Mouse (Mus musculus) kidney, adult 18-20 months (tissue): Measurements from ENCODE around the gene Tmprss3.

Source experiments
- DNase-seq: peaks from one replicate; pipeline ENCODE4 v3.0.0; 2021

Gene Tmprss3

DNA sequence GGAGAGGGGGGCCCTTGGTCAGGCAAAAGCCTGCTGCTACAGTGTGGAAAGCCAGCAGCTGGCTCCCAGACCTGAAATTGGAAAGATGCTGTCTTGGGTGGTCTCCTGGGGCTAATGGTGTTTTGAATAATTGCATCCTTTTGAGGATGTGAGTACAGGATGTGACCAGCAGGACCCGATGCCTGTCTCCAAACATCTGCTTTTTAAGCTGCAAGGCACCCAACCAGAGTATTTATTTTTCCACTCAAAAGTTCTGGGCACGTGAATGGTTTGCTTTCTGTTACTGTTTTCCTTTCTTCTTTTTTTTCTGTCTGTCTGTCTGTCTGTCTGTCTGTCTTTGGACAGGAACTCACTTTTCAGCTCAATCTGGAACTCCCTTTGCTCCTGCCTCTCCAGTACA is 6.1 kb downstream of the Tmprss3 start:
- DNase-seq, result no peak

DNA sequence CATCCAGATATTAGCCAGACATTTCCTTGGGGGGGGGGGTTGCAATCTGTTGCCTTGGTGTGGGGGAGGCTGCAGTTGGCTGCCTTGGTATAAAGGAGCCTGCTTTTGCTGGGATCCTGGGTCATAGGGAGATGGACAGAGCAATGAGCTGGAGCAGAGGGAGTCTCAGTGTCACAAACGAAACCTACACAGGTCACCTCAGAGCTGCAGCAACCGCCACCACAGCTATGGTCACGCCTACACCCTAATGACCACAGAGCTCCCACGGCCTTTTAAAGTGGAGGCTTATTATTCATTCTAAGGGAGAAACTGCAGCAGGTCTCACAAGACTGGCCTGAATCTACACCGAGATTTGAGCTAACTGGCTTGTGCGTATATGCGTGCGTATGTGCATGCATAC is 7.0 kb downstream of the Tmprss3 start:
- no peak for DNase-seq

DNA sequence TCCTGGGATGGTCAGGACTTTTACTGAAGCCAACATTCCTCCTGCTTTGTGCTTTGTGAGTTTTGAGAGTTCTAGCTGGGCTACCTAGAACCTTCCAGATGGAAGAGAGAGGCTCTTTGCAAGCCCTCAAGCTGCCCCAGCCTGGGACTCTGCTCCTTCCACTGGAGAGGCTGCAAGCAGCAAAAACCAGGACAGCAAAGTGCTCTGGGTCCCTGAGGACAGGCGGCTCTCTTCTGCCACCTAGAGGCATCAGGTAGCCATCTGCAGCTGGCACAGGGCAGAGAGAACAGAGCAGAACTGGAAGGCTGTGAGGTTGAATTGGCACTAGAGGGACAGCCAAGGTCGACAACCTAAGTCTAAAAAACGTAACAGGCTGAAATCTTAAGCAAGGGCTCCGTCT is 11.4 kb downstream of the Tmprss3 start:
- peak; percentile 77 for DNase-seq

DNA sequence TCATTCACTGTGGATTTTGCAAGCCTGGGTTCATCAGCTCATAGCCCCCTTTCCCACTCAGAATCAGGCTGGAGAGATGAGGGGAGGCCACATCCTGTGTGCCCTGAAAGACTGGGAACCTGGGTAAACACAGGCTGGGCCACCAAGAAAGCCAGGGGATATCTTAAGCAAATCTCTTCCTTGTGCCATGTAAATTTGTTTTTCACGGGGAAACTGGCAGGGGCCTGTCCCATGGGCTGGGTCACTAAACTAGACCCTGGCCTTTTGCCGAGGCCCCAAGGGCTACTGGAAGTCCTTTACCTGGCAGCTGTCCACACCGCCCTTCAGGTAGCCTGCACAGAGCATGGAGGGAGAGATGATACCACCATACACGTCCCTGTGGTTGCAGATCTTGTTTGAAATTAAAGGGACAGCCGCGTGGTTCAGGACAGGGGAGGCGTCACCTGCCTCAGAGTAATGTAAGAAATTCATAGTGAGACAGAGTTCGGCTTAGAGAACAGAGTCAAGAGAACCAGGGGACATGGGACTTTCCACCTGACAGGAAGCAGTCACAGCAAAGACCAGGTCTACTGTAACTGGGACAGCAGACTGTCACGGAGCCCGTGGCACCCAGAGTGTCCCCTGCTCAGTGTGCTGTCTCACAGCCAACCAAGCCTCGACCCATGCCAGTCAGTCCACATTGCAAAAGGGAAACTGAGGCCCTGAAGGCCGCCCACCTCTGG is 14.3 kb downstream of the Tmprss3 start:
- DNase-seq, result no peak

DNA sequence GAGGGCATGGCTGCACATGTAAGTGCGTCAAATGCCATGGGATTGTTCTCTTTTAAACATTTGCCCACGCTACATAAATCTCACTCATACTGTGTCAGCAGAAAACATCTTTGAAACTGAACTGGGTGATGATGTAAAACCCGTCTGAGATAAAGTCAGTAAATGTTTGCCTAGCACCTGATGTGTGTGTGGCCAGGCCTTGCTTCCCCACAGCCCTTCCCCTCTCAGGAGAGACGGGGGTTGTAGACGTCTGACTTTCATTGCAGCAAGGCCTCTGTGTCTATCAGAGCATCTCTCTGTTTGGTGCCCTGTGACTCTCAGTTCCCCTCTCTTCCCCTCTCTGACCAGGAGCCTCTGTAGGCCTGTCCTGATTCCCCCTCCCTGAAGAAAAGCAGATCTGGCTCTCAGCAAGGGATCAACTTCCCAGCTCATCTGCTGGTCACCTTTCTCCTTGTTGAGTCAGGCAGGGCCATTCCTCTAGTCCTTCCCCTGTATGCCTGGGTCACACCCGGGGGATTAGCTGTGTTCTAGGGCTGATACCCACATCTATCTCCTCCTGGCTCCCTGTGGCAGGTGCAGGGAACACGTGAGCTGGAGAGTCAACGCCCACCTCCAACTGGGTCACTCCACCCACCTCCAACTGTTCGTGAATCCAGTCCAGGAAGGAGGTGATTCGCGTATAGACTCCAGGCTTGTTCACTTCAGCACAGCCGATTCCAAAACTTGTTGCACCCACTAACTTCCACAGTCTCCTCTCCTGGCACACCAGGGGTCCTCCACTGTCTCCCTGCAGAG is 15.4 kb downstream of the Tmprss3 start:
- no peak for DNase-seq

DNA sequence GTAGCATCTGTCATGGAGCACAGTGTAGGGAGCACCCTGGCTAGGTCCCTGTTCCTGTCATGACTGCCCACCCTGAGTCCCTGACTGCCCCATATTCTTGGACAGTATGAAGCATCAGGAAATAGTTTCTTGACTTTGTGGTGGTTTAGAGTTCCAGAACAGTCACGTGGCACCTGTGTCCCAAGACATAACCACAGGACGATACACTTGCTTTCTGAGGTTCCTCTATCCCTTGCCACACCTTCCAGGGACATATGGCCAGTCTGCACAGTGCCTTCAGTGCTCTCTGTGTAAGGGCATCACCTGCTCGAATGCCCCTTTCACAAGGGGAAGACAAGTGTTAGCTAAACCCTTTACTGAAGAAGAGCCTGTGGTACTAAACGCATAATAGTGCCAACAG is 17.3 kb downstream of the Tmprss3 start:
- DNase-seq, result no peak

DNA sequence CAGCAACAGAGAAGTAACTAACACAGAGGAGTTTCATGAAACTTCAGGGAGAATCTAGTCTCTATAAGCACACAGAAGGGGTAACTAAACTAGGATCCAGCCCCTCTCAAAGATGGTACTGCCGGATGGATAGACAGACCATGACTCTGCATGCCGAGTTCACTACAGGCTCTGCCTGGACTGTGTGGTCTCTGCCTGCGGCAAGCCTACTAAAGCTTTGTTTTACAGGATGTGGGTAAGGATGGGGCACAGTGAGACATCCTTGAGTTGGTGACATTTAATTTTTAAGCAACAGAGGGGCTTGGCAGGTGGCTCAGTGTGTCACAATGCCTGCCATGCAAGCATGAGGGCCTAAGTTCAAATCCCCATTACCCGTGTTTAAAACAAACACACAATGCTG is 22.5 kb downstream of the Tmprss3 start:
- no peak for DNase-seq

DNA sequence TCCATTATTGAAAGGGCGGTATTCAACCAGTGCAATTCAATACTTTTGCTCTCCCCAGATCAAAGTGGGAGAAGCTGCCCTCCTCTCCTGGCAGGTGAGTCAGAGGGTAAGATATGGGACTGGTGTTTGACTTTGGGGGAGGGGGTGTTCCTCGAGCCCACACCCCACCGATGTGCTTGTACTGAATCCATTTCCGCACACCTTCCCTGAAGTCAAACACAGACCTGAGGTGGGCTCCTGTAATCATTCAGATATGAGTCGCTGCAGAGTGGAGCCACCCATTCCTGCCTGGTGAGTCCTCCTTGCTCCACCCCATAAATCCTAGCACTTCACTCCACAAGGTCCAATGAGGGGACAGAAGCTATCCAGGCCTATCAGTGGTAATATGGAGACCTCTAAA is 29.0 kb downstream of the Tmprss3 start:
- DNase-seq, result no peak

DNA sequence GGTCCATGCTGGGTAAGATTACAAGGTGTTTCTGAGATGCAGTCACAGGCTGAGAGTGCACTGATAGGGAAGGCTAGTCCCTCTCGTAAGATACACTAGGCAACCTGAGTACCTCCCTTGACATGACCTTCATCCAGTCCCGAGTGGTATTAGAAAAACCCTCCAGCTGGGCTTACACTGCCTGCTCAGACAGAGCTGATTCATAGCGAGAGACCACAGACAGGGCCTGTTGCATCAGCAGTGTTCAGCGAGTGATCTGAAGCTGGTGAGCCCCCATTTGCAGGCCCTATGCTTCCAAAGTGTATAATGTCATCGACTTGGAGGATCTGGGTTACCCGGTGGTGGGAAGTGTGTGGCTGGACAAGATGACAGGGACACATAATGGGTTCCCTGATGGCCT is 33.6 kb downstream of the Tmprss3 start, which contains the start of gene Tff1:
TSS of gene Tff1 (minus strand) at position 151 of the 400 bp plus-strand sequence.
- DNase-seq, result no peak

DNA sequence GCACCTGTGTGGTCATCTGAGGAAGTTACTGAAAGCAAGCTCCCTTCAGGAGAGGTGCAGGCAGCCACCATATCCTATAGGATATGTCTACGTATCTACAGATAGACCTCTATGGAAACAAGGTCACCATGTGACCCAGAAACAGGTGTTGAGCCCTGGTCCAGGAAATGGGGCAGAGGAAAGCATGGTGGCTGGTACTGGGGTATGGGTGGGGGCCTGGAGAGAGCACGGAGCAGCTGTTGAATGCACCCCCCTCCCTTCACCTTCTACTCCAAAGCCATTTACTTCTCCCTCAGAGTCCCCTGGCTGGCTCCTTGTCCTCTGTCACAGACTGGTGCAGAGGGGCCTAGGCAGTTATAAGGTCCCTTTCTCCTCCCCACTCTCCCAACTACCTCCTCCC is 35.0 kb downstream of the Tmprss3 start:
- no peak for DNase-seq

DNA sequence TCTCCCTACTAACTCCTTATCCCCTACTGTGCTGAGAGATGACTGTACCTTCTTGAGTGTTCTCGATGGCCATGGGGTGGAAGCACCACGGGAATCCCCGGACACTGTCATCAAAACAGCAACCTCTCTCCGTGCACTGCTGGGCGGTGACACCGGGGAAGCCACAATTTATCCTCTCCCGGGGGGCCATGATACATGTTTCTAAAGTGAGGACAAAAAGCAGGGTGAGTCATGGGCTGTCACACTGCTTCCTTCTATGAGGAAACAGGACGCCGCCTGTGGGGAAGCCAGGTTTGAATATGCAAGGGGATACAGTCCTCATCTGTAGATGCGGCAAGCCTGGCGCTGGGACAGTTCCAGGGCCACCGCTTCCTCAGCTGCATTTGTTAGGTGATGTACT is 36.2 kb downstream of the Tmprss3 start:
- no peak for DNase-seq

DNA sequence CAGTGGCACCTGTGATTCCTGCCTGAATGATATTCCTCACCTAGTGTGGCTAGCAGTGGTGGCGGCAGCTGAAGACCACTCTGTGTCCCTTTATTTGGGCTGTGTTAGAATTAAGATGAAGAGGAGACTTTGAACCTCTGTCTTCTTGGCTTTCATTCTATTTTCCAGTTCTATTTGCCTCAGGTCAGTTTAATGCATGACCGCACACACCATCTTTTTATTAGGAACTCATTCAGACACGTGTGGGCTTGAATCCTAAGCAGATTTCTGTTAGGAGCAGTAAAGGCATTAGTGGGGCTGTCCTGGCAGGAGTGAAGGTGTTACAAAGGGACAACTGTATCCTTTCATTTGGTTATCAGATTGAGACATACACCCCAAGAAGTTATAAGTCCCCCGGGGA is 38.5 kb downstream of the Tmprss3 start:
- peak; percentile 17 for DNase-seq

DNA sequence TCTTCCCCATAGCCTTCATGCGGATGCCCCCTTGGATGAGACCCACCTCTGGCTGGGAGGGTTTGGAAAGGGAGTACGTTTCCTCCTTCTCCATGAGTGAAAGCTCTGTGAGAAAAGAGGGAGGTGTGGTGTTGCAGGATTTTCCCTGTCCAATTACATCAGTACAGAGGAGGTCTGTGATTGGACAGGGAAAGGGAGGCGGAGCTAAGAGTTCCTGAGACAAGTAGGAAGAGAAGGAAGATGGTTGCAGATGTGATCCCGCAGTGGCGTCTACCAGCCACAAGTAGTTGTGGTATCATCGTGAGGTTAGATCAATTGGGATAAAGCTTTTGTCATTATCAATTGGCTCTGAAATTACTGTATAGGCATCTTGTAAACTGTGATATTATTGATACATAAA is 40.9 kb downstream of the Tmprss3 start:
- DNase-seq, result no peak

DNA sequence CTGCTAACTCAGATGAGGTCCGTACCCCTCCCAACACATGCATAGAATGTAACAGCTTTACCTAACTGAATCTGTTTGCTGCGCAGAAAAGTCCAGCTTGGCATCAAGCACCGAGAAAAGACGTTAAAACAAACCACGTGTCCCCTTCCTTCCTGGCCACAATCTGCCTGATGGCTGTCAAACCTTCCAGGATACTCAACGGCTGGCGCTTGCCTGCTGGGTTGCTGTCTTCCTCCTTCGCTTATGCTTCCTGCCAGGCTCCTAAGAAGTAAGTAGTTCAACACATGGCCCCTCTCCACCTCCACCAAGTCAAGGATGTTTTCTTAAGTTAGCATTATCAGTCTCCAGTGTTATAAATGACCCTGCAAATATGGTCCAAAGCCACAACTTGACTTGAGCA is 45.0 kb downstream of the Tmprss3 start:
- DNase-seq, result peak; percentile 12

DNA sequence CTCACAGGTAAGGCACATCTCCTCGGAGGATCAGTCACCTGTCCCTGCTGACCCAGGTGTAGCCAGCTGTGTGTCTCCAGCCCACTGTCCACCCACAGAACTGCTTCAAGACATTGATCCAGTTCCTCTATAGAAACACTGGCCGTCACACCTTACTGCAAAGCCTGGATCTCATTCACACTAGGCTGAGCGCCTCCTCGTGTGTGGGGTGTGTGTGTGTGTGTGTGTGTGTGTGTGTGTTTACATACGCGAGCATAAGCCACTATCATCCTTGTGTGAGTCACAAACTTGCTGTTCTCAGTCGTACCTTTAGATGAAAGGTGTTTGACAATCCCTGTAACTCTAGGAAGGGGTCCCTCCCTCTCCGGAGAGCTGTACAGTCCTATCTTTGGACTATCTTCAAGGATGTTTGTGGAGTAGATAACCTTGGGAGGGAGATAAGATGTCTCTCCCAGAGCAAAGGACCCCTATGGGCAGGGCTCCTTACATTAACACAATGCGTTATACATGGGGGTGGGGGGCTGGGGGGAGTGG is 45.7 kb downstream of the Tmprss3 start:
- no peak for DNase-seq

DNA sequence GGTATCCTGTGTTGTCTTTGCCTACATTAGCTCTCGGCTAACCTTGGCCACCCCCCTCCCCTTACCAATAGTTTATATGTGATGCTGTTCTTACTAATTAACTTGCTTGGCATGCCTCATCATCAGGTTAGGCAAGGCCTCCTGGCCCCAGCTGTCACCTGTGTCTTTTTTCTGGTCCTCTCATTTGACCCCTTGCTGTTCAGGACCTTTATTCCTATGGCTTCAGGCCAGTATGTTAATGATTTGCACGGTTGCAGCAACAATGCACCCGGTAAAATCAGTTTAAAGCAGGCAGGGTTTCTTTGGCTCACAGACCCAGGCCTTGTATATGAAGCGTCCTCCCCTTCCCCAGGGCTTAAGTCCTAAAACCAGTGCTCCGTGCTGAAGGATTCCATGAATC is 46.3 kb downstream of the Tmprss3 start:
- DNase-seq, result peak; percentile 64

DNA sequence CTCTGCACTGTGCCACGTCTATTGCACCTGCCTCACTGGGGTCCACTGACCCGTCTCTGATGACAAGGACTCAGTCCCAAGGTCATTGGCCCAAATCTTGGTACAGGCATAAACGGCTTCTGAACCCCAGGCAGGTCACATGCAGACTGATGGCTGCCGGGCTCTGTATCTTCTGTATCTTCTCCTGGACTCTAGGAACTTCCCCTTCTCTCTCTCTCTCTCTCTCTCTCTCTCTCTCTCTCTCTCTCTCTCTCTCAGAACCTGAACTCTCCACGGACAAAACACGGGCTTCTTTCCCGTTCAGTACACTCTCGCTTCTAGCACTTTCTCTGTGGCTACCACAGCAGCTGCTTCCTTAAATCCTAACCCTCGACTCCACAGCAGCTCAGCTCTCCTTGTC is 52.8 kb downstream of the Tmprss3 start:
- DNase-seq, result no peak

DNA sequence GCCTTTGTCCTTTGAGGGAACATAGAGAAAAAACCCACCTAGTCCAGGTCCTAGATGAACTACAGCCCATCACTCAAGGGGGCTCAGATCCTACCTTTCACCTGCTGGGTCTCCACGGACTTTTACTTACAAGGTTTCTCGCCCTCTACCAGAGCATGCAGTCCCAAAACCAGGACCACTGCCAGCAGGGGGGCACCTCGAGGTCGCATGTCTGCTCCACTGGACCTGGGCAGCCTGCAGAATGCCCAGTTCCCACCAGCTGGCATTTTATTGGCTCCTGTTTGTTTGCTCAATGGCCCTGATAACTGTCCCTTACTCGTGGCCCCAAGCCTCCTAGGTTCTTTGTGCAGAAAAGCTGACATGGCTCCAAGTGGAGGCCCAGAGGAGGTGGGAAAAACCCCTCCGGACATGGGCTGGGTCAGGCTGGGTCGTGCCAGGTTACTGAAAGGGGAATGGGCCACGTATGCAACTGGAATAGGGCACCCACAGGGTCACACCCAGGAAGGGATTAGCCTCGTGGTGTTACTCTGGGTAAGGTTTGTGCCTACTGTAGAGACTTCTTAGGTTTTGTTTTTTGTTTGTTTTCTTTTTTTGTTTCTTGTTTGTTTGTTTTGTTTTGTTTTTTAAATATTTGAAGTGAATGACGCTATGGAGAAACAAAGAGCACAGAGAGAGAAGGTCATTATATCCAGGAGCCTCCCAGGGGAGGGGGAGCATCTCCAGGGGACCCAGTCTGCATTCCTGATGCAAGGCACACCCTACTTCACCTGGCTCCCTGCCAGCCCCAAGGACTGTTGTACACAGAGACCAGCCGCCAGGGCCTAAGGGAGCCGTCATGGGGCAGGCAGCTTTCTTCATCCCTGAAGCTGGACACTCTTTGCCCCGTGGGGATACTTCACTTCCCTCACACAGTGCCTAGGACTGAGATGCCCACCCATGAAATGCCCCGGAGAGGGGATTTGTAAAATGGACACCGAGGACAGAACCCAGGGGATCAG is 54.4 kb downstream of the Tmprss3 start, which contains the start of gene Tff2:
TSS of gene Tff2 (minus strand) at position 243 of the 998 bp plus-strand sequence.
- no peak for DNase-seq

DNA sequence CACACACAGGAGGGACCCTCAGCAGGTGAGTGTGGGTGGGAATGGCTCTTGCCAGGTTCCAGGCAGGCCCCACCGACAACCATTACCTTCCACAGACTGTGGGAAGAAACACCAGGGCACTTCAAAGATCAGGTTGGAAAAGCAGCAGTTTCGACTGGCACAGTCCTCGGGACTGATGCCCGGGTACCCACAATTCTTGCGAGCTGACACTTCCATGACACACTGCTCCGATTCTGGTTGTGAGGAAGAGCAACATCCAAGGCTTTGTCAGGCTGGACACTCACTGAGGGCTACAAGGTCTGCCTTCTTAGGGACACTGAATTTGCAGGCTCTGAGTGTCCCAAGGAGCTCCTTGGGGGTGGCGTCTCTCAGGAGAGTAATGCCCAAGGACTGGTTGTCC is 56.7 kb downstream of the Tmprss3 start:
- DNase-seq, result no peak

DNA sequence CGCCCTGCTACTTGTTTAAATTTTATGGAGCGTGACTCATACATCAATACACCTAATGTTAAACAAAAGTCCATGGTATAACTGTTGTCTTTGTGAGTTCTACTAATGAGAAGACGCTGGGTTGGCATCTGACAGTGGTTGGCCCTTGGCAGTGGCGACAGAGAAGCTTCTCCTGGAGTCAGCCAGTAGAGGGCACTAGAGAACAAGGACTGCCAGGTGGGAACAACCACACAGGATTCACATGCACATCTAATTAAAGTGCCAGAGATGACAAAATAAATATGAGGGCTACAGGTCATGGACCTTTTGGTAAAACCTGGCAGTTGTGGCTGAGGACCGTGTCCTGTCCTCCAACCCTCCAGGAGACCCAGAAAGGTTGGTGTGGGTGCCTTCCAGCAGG is 60.4 kb downstream of the Tmprss3 start:
- DNase-seq, result peak; percentile 58

DNA sequence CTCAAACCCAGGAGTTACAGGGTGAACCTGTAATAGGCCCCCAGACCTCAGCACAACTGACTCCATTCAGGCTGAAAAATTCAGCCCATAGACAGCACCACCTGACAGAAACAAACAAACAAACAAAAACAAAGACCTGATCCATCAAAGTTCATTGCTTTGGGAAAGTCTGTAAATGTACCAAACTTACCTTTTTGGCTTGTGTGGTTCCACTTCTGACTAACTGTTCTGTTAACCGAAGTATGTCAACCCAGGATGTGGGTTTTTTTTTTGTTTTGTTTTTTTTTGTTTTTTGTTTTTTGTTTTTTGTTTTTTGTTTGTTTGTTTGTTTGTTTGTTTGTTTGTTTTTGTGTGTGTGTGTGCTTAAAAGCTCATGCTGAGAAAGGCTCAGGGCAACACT is 62.0 kb downstream of the Tmprss3 start:
- no peak for DNase-seq

DNA sequence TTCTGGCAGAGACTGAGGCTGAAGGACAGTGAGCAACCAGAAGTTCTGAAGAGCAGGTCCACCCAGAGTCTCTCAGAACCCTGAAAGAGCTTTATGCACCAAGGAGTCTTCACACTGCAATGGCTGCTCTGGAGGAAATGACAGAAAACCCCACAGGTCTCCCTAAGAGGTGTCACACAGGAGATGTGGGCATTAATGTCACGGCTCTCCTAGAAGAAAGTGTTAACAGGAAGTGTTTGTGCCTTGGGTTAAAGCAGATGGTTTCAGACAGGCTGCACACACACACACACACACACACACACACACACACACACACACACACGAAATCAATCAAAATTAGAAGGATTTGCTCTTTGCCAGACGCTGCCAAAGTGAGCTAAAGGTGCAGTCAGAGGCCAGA is 62.5 kb downstream of the Tmprss3 start:
- DNase-seq, result no peak

DNA sequence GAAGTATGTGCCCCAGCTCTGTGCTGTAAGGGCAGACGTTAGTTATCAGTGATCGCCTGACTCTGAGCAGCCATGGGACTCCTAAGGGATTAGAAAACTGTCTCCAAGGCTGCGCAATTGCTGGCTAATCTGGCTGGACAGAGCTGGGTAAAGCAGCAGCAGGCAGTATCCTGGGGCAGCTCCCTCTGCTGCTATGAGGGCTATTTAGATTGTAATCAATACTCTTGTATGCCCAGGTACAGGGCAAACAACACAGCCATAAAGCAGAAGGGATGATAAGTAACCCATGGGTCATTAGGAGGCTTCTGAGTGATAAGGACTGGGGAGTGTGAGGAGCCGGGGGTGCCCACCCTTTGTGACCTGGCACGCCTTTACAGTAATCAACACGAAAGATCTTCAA is 63.9 kb downstream of the Tmprss3 start:
- no peak for DNase-seq
